Mouse (Mus musculus) CD8-positive naive resting alpha-beta T cell, adult 57 days (primary cell): ENCODE data around the gene Gdf2. TPM values are rescaled to one million over a fixed set of nuclear protein-coding genes. Genes with fewer than 3 reads are reported as not detected.

ENCODE experiments used
- total RNA-seq: library from RNA; stranded (reverse); gene quantifications from one replicate; pipeline ENCODE4 v1.2.4, GENCODE M21; 2023

Gdf2 gene
- total RNA-seq = not detected

DNA sequence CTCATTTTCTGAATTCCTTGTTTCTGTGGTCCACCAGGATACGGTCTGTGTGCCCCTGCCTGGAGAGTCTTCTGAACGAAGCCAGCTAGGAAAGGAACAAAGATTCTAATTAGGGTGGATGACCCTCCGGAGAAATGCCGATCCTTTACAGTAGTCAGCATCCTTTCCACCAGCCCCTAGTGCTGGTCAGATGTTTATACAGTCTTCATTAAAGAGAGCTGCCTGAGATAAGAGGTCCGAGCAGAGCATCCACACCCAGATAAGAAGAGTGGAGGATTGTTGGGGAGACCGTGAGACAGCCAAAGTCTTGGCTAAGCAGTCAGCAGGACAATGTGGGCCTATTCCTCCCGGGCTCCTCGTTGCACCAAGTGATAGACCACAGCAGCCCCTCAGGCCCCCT is at the start of gene Gdf2:
Gdf2 (plus strand) TSS at position 301 of the 400 bp plus-strand sequence.

DNA sequence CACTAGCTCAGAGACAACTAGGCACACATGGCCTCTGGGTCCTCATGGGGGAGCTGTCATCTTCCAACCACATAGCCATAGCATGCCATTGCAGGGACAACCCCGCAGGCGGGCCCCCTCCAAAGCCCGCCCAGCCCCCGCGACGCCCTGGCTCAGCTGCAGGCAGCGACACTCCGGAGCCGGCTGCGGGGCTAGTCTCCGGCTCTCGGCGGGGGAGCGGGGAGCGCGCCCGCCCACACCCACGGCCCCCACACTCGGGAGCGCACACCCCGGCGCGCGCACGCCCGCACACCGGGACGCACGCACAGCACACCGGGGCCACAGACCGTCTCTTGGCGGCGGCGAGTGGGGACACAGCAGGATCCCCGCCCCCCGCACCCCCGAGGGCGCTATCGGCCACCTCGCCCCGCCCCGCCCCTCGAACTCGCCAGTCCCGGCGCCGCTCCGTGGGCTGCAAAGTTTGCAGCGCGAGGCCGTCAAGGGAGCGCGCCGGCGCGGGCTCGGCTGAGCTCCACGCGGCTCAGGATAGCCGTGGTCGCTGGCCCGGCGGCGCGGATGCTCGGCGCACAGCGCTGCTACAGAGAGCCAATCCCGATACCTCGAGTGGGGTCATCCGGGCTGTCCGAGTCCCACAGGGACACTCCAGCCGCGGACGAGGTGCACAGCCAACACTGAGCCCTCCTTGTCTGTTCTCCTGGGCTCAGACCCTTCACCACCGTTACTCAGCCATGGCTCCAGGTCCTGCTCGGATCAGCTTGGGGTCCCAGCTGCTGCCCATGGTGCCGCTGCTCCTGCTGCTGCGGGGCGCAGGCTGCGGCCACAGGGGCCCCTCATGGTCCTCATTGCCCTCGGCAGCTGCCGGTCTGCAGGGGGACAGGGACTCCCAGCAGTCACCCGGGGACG is 17.4 kb upstream of the Gdf2 start, which contains the start of gene Gdf10:
Gdf10 (plus strand) TSS at position 420 of the 903 bp plus-strand sequence.

DNA sequence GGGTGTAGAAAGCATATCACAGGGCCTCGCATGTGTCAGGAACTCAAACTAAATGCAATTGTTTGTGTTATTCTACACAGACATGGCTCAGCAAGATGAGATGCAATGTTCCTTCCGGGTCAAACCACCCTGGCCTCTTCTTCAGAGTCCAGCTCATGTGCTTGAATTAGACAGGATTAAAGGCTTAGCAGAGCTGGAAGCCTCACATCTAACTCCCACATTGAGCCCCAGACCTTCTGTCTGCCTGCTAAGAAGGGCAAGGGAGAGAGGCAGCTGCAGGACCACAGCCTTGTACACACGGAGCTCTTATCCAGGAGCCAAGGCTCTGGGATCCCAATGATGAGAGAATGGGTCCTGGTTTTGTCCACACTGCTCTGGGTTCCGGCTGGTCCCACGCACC is 12.9 kb downstream of the Gdf2 start, which contains the start of gene Rbp3:
Rbp3 (plus strand) TSS at position 243 of the 400 bp plus-strand sequence.

DNA sequence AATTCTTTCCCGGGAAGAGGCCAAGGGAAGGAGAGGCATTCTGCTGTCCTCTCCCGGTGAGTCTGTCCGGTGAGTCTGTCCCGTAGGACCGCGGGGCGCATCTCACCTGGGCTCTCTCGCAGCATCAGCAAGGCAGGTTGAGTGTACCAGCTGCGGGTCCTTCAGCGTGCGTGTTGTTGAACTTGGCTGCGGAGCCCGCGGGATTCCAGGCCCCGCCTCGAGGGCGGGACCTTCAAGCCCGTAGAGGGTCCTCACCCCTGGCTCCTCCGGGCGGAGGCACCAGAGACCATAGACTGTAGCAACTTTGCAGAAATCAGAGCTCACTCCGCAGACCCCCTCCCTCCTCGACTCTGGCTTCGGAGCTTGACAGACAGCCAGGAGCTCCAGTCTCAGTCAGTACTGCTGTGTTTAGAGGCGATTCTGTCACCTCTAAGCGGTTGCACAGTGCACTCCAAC is 37.8 kb downstream of the Gdf2 start, which contains the start of gene Zfp488:
Zfp488 (minus strand) TSS at position 161 of the 456 bp plus-strand sequence.

Other genes with a start within 250 kb of the Gdf2 start
- not detected for gene Gdf10, start 17.5 kb upstream of the Gdf2 start, total RNA-seq
- not detected for gene Rbp3, start 13.0 kb downstream of the Gdf2 start, total RNA-seq
- 0.21 TPM for gene Zfp488, start 37.7 kb downstream of the Gdf2 start, total RNA-seq
- not detected for gene Gm30083, start 74.1 kb downstream of the Gdf2 start, total RNA-seq
- not detected for gene Gm5460, start 75.7 kb downstream of the Gdf2 start, total RNA-seq
- not detected for gene Antxrl, start 111.7 kb downstream of the Gdf2 start, total RNA-seq
- gene Anxa8, start 144.9 kb downstream of the Gdf2 start, total RNA-seq = not detected
- gene A630023A22Rik, start 161.7 kb downstream of the Gdf2 start, total RNA-seq = not detected
- not detected for gene Npy4r, start 211.4 kb downstream of the Gdf2 start, total RNA-seq